Mouse (Mus musculus) NIH3T3 (cell line): ENCODE results near the gene Zfp983.
"Not testable (repeated sequence)": the region's sequence is repeated elsewhere in the genome, so short reads cannot be mapped to it uniquely, and the experiment has no call there.

Experiments used
- DNase-seq: peaks from one replicate; pipeline ENCODE4 v3.0.0-alpha.2; 2012; ENCODE audit warnings: low read depth

The Zfp983 gene

GRCm38 (mm10) chr17:21650364-21650907 lies at the start of gene Zfp983:
Gene Zfp983, plus strand, starts transcription at chr17:21650624.
- DNase-seq: peak; percentile 95

GRCm38 (mm10) chr17:21616356-21616755 lies 34.1 kb upstream of the Zfp983 start:
- peak; percentile 70 for DNase-seq

GRCm38 (mm10) chr17:21617352-21617751 lies 33.1 kb upstream of the Zfp983 start:
- peak; percentile 5 for DNase-seq

GRCm38 (mm10) chr17:21623647-21624046 lies 26.8 kb upstream of the Zfp983 start:
- no peak for DNase-seq

- DNase-seq: not testable (repeated sequence)
These were observed 14.7 kb upstream of the Zfp983 start for GRCm38 (mm10) chr17:21635758-21636157.

GRCm38 (mm10) chr17:21648791-21649190 lies 1.6 kb upstream of the Zfp983 start:
- DNase-seq: peak; percentile 87

GRCm38 (mm10) chr17:21649936-21650335 lies 488 bp upstream of the Zfp983 start:
- peak; percentile 82 for DNase-seq

- not testable (repeated sequence) for DNase-seq
These were observed 28.4 kb downstream of the Zfp983 start for GRCm38 (mm10) chr17:21678826-21679225.

- peak; percentile 94 for DNase-seq
These were observed 29.0 kb downstream of the Zfp983 start for GRCm38 (mm10) chr17:21679273-21680018.

- DNase-seq: not testable (repeated sequence)
These were observed 29.6 kb downstream of the Zfp983 start for GRCm38 (mm10) chr17:21680019-21680376.

- DNase-seq: no peak
These were observed 41.1 kb downstream of the Zfp983 start, which contains the start of gene Gm10226 for GRCm38 (mm10) chr17:21691560-21691959. Gene Gm10226, plus strand, starts transcription at chr17:21691860.

- DNase-seq: no peak
These were observed 42.9 kb downstream of the Zfp983 start for GRCm38 (mm10) chr17:21693342-21693741.

GRCm38 (mm10) chr17:21696073-21696472 lies 45.6 kb downstream of the Zfp983 start:
- DNase-seq: no peak

- no peak for DNase-seq
These were observed 52.1 kb downstream of the Zfp983 start for GRCm38 (mm10) chr17:21702281-21703240.

GRCm38 (mm10) chr17:21703414-21703813 lies 53.0 kb downstream of the Zfp983 start:
- DNase-seq: no peak

- peak; percentile 97 for DNase-seq
These were observed 57.0 kb downstream of the Zfp983 start, which contains the start of gene Zfp760 for GRCm38 (mm10) chr17:21707343-21707996. Gene Zfp760, plus strand, starts transcription at chr17:21707741.

- peak; percentile 13 for DNase-seq
These were observed 58.0 kb downstream of the Zfp983 start for GRCm38 (mm10) chr17:21708401-21708800.
